Mouse (Mus musculus) lung, adult 2 months (tissue): ENCODE results near the gene Slc7a8.

ENCODE experiments used
- CTCF ChIP-seq: fragments of 200-500 bp; IDR thresholded peaks from 2 replicates; pipeline ENCODE4 v1.5.1; 2011; ENCODE audit warnings: mild to moderate bottlenecking, low read length, control low read depth; ENCODE audit not compliant: insufficient read depth
- POLR2A ChIP-seq: fragments of 200-500 bp; IDR thresholded peaks from 2 replicates; pipeline ENCODE4 v1.6.1; 2011; ENCODE audit warnings: low read depth, mild to moderate bottlenecking, control low read depth, low read length, borderline replicate concordance; ENCODE audit errors: extremely low read depth

GRCm38 (mm10) chr14:54813991-54814390 is 32.2 kb upstream of the Slc7a8 start, which contains the start of gene Rnf212b:
- no peak for TF ChIP-seq CTCF
- TF ChIP-seq POLR2A: no peak
